Mouse (Mus musculus) kidney, postnatal 4 days (tissue): Measurements from ENCODE around the gene Bhmt2.
A peak's percentile ranks its signal among the peaks of the same experiment; 100 is the strongest.

Source experiments
- DNase-seq, 2 experiments: peaks; one replicate each; pipeline ENCODE4 v3.0.0; 2021; ENCODE audit warnings: mixed read lengths in 2 of 2

The Bhmt2 gene

DNA sequence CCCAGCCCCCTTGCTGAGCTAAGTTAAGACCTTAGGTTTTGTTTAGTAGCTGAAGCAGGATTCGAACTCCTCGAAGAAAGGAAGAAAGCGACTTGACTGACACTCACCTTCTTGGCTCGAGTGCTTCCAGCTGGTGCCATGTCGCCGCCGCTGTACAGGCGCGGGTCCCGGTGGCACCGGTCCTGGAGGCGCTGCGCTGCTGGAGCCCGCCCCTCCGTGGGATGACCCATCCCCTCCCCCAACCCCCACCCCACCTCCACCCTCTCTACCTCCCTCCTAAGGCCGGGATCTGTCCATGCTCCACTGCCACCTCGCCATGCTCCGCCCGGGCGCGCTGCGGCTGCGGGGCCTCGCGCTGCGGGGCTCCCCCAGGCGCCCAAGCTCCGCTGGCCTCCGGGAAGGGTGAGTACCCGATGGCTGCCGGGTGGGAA is at the start of gene Bhmt2, which contains the start of gene Dmgdh:
Gene Bhmt2, minus strand, starts transcription at position 172 of the 431 bp plus-strand sequence.
Gene Dmgdh, plus strand, starts transcription at position 303 of the 431 bp plus-strand sequence.
- DNase-seq: peak; percentile 17 to 52

DNA sequence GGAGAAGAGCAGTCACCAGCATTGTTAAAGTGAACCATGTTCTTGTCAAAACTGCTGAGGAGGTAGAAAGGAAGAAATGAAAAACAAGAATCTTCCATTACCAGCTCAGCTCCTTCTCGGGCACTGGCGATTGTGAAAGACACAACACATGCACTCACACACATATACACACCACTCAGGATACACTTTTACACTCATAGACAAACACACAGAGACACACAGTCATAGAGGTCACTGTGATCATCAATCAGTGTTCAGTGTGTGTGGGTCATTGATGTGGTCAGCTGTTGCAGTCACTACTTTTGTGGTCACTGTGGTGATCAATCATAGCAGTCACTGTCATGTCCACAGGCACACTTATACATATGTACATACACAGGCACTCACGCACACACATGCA is 49.4 kb upstream of the Bhmt2 start:
- no peak for DNase-seq

DNA sequence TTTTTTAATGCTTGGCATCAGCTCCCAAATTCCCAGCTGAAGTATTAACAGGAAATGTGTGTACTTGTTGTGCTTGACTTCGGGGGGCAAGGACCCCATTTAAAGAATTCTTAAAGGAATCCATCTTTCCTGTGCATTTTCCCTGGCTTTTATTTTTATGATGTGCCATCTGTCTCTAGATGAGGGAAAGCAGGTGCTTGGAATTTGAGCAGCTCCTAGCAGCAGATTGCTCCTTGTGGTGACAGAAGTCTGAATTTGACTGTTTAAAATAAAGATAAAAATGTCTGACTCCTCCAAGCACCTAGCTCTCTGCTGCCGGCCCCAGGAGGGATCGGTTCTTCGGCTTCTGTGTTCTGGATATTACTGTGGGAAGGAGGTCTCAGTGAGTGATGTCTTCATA is 47.8 kb upstream of the Bhmt2 start:
- DNase-seq: no peak

DNA sequence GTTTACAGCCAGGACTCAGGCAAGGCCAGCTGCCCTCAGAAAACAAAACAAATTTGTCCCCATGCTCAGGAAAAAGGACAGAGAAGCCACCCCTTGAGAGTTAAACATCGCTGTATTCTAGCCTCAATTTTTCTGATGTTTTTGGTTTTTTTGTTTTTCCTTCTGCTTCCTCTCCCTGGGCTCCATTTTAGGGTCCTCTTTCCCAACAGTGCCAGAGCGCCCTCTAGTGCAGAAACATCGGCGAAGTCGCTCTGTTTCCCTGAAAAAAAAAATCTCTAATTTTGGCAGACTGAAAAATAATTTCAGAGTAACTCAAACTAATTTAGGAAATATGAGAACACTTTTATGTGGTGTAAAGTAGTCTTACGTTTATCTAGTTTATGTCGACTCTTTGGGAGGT is 44.8 kb upstream of the Bhmt2 start:
- peak; percentile 86 to 87 for DNase-seq

DNA sequence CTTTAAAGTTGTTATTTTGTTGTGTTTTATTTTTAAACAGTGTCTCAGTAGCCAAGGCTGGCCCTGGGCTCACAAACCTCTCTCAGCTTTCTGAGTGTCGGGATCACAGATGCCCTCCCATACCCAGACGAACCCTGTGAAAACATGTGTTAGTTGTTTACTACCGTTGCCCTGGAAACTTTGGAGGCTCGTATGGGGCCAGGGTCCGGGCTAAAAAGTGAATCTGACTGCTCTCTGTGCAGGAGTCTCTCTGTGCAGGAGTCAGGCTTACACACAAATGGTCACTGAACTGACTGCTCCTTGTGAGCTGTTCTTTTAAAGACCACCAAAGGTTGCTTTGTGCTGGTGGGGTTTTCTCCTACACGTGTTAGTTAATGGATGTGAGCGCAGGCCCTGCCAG is 43.0 kb upstream of the Bhmt2 start:
- DNase-seq: no peak

DNA sequence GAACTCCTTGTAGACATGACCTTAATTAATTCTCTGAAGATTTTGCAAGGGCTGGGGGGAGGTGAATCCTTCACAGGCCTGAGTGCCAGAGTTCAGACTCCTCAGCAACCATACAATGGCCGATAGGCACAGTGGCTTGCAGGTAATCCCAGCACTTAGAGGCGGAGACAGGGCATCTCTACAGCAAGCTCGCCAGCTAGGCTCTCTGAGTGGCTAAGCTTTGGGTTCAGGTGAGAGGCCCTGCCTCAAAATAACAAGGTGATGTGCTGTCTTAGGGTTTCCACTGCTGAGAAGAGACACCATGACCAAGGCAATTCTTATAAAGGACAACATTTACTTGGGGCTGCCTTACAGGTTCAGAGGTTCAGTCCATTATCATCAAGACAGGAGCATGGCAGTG is 39.7 kb upstream of the Bhmt2 start:
- DNase-seq: no peak

DNA sequence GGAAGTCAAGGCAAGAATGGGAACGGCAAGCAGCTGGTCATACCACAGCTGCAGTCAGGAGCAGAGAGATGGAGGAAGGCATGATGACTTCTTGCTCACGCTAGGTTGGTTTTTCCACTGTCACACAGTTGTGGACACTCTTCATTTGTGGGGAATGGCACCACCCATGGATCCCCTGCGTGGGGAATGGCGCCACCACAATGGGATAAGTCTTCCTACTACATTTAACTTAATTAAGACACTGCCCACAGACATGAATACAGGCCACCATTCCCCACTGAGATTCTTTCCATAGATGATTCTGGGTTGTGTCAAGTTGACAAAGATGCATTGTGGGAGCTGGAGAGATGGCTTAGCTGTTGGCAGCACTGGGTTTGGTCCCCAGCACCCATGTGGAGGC is 38.3 kb upstream of the Bhmt2 start:
- no peak for DNase-seq

DNA sequence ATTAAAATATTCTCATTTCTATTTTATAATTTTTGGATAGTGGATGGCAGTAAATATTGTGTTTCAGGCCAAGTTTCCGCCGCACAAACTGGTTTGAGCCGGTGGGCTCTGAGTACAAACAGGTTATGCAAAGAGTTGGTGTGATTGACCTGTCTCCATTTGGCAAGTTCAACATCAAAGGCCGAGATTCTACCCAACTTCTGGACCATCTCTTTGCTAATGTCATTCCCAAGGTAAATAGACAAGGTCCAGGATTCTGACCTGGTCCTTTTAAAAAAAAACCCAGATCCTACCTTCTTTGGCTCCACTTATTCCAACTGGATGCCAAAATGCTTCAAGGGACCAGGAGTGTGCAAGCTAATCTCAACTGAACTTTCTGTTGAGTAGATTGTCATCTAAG is 37.1 kb upstream of the Bhmt2 start:
- no peak for DNase-seq

DNA sequence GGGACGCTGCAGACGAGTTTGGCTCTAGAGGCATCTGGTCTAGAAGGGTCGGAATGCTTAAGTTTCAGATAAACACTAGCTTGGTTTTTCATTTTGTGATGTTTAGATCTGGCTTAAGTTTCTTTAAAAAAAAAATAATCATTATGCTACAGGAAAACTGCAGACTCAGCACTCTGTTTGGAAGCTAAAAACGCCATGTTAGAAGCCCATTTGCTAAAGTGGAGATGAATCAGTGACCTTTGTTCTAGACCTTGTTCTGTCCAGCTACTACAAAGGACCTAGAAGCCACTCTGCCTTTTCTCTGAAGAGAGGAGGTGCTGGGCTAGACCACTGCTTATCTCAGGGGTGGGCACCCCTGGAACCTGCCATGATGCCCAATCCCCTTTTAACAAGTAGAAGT is 36.2 kb upstream of the Bhmt2 start:
- DNase-seq: no peak

DNA sequence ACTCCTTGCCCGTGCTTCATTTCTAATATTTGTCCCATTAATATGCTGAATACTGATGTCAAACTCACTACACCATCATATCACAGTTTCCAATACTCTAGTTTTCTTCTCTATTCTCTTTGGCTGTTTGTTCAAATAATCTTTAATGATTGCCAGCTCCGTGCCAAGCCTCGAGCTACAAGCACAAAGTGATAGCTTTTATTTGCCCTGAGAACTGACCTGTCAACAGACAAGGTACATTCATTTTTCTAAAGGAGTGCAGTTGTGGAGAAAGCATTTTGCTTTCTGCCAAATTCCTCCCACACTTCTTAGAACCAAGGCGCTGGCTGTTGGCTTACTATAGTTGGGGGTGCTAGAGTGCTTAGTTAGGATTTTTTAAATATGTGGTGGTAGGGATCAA is 33.2 kb upstream of the Bhmt2 start:
- no peak for DNase-seq

DNA sequence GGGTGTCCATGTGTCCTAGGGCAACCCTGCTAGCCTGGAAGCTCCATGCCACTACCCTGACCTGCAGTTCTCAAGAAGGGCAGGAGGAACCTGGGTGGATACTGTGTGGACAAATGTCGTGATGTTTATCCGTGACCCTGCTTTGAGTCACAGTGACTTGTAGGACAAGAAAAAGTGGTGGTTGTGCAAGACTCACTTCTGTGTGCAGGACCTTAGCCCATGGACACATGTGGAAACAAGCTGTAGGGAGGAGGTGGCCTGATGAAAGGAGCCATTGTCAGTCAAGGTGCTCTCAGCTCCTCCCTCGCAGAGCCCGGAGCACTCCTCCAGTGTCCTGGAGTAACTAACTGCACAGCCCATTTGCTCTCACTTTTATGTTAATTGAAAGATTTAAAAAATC is 31.6 kb upstream of the Bhmt2 start:
- no peak for DNase-seq

DNA sequence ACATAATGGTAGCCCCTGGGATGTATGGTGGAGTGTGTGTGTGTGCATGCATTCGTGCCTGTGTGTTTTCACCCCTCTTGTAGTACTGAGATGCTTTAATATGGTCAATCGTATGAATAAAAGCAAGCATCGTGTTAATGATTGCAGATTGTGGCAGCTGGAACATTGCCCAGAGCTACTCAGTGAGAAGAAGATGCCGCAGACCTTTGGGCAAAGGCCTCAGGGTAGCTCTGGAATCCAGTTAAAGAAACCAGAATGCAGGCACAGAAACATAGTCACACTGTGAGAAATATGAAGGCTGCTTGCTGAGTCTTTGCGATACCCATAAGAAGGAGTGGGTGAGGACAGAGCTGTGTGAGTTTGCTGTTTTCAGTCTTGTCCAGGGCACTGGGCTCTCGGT is 24.8 kb upstream of the Bhmt2 start:
- peak; percentile 61 to 73 for DNase-seq

DNA sequence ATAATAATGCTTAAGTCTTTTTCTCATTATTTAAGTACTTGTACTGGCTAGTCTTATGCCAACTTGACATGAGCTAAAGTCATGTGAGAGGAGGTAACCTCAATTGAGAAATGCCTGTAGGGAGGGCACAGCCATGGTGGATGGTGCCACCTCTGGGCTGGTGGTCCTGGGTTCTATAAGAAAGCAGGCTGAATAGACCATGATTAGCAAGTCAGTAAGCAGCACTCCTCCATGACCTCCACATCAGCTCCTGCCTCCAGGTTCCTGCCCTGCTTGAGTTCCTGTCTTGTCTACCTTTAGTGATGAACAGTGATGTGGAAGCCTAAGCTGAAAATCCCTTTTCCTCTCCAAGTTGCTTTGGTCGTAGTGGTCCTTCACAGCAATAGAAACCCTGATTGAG is 16.7 kb upstream of the Bhmt2 start:
- DNase-seq: no peak

DNA sequence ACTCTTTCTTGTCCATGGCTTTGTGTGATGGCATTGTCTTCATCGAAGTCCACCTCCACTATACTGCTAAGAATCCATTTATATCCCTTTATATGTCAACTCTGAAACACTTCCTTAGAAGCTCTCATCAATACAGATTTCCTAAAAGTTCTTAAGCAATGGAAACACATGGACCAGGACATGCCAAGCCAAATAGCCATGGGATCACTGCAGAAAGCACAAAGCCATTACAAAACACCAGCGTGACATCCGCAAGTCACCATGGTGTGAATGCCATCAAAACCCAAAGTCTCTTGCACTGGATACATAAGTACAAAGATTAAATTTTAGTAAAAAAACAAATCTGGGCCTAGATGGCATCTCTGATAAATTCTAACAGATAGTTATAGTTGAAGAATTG is 15.5 kb upstream of the Bhmt2 start:
- DNase-seq: no peak

DNA sequence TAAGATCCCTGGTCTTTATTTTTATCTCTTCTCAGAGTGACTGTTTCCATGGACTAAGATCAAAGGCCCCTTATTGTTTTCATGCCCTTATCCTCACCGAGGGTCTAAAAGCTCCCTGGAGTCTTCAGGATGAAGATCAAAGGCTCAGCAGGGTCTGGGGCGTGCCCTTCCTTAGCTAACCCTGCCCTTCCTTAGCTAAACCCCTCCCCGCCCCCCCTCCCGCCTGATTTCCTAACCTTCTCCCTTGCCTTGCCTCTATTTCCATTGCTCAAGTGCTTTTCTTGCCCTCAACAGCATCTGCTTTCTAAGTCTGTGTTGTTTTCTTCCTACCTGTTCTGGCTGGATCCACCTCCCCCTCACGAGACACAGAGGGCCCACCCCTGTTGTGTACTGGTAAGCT is 13.2 kb upstream of the Bhmt2 start:
- DNase-seq: no peak

DNA sequence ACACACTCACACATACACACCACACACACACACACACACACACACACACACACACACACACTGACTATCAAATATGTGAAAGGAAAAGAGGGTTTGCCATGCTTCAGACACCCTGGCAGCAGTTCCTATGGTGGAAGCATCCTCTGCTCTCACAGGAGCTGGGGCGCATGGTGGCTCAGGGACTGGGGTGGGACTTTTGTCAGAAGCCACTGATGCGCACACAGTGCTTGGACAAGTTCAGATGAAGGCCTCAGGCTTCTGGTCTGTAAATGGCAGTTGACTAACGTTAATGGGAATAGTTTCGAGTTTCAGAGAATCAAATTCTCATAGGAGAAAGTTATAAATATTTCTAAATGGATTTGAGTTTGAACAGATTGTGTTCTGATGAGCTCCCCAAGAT is 11.1 kb upstream of the Bhmt2 start:
- DNase-seq: no peak

DNA sequence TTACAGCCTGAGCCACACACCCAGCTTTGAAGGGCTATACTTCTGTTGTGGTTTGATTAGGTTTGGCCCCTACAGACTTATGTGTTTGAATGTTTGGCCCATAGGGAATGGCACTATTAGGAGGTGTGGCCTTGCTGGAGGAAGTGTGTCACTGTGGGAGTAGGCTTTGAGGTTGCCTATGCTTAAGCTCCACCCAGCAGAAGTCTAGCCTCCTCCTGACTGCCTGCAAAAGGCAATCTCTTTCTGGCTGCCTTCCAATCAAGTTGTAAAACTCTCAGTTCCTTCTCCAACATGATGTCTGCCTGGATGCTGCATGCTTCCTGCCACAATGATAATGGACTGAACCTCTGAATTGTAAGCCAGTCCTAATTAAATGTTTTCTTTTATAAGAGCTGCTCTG is 9.2 kb upstream of the Bhmt2 start:
- no peak for DNase-seq

DNA sequence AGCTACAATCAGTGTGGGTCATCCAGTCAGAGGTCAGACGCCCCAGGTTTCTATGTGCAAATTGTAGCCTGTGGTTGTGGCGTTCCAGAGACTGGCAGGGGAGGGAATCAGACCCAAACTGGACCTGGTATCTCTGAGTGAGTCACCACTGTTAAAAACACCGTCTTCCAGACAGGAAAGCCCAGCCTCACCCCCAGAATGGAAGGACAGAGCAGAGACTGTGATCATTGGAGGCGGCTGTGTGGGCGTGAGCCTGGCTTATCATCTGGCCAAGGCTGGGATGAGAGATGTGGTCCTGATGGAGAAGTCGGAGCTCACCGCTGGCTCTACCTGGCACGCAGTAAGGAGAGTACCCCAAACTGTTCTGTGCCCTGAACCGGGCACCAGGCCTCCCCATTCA is 2.8 kb upstream of the Bhmt2 start:
- DNase-seq: no peak

DNA sequence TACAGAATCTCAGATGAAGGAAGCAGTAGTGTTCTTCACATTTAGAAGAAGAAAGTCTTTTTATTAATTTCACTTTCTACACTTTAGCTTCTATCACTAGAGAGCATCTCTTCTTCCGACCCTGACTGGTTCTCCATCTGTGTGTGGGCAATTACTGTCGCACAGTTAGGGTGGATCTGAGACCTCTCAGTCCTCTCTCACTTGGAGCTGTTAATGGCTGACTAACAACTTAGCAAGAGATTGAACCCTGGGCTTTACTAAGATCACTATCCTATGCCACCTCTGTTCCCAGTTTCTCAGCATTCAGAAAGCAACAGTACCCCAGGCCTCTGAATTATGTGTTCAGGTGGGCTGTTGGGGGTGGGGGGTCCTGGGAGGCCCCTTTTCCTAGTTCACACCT is 806 bp downstream of the Bhmt2 start:
- no peak for DNase-seq

DNA sequence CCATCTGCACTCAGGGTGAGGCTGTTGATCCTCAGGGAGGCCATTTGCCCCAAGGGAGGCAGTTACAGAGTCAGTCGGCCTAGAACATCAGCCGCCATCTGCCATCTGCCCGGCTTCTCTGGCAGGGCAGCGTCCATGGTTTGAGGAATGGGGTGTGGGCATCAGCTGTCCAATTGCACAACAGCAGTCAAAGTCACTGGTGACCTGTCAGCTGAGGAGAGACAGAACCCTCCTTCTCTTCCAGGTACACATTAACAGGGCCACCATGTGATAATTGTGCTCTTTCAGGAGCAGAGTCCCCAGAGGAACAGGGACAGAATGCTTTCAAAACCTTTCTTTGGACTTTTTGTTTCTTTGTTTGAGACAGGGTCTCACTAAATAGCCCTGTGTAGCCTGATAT is 1.7 kb downstream of the Bhmt2 start:
- DNase-seq: peak; percentile 7 to 39

DNA sequence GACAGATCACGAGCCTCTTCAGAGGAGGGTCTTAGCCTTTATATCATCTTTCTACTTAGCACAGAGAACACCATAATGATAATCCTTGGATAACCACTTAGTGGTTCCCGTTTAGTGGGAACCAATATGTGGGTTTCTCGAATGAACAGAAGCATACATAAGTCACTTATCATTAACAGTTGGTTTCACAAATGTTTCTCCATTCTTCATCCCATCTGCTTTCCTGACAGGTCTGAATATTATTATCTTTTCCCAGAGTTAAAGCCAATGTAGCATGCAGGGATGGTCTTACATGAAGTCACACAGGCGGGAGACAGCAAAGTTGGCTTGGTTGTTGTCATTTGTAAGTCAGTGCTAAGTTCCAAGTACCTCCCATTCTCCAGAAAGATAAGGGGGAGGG is 6.5 kb downstream of the Bhmt2 start:
- no peak for DNase-seq

DNA sequence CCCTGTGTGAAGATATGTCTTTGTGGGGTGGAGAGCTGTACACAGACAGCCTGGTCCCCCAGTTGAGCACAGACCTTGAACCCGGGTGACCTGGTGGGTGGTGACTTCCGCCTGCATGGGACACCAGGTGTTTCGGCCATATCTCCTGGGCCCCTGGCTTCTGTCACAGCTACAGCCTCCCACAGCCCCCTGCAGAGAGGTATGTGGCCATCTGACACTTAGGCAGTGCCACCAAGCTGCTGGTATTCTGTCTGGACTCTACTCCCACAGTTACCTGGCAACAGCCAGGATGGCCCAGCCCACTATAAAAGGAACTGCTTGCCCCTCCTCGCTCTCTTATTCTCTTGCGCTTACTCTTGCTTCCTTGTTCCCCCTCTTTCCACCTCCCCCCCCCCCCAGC is 16.2 kb downstream of the Bhmt2 start:
- no peak for DNase-seq

DNA sequence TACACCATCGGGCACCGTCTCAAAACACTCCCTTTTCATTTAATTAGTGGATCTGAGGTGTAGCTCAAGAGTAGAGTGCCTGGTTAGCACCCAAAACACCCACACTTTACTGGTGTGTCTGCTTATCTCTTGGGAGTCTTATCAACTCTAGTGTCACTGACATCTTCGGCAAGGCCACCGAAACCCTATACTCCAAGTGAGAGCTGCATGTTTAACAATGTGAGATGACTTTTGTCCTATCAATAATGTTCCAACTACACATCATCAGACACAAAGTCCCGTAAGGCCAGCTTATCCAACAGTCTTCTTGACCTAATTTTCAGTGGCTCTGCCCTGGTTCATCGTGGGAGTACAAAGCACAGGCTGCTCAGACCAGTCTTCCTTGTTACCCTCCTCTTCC is 20.7 kb downstream of the Bhmt2 start:
- no peak for DNase-seq

DNA sequence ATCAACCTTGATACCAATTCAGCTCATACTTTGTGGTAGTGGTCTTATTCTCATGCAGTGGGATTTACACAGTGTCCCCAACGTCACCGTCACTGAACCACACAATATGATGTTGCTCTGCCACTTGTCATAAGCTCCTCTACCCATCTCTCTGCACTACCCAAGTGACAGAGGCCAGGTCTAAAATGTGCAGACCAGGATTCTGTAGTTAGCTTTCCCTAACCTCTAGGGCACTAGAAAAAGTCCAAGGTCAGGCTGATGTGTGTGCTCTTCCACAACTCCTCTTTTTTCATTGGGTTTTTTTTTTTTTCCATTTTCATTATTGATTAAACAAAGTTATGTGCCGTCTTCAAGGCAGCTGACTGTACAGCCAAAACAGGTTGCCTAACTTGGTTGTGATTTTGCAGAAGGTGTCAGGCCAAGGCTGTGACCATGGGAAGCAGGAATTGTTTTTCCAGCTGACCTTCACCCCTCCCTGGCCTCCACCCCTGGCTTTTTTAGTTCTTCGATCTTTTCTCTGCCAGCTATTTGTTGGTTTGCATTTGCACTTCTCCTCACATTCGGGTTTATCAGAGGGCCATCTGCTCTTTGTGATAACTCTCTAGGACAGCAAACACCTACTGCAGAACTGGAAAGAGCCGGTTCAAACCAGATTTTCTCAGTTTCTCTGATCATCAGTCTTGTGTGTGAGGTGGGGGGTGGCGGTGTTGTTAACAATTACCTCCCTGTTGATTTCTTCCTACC is 25.5 kb downstream of the Bhmt2 start:
- DNase-seq: no peak

DNA sequence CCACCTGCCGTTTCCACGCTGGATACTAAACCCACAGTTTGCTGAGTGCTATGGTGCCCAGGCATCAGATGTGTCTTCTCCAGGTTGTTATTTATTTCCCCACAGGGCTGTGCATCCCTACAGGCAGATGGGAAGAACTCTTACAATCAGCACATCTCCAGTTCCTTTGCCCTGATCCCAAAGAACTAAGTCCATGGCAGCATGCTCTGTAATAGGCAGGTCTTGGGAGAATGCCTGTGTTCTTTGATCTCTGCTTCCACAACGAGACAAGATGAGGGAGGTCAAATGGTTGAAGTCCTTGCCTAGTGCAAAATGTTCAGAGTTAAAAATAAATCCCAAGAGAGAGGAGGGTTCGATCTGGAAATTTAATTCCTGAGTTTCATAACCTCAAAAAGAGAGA is 34.5 kb downstream of the Bhmt2 start:
- DNase-seq: no peak
